ENCODE assay signal across 23 mouse cellular contexts in genomic region chr8:44743353-44743752, GRCm38 (mm10).
DNase-seq lines count a peak whose midpoint lies in the region; ATAC-seq lines count a peak whose summit lies in the region.
"Had no signal": no experiment of that assay in that cellular context is flagged by ENCODE, and none has a peak within 500 bp of the region (broad histone marks: within the 10 kb centered on the region; RNA-seq: fewer than 3 reads in every experiment).

No protein-coding gene starts in this region.

- H3K4me3 ChIP-seq in intestine, embryonic 16.5 days (ENCODE audit: low read length): no peak overlapping the region
- H3K4me3 ChIP-seq in forebrain, embryonic 14.5 days (ENCODE audit: low read depth, low read length): no peak overlapping the region
- H3K4me3 ChIP-seq in hindbrain, embryonic 16.5 days (ENCODE audit: low read length): no peak overlapping the region
- H3K4me3 ChIP-seq: embryonic facial prominence, embryonic 10.5 days; embryonic facial prominence, embryonic 12.5 days; forebrain, embryonic 10.5 days; forebrain, embryonic 12.5 days; forebrain, embryonic 15.5 days had no signal

- H3K4me1 ChIP-seq in intestine, embryonic 16.5 days (ENCODE audit: control insufficient read depth, insufficient read depth, low read length): no peaks in the 10 kb centered on the region
- H3K4me1 ChIP-seq in forebrain, embryonic 14.5 days (ENCODE audit: control insufficient read depth, insufficient read depth, low read length): no peaks in the 10 kb centered on the region; the same call in 1 of the 2 replicates
- H3K4me1 ChIP-seq in hindbrain, embryonic 16.5 days (ENCODE audit: control insufficient read depth, insufficient read depth, low read depth, low read length): no peaks in the 10 kb centered on the region
- H3K4me1 ChIP-seq: embryonic facial prominence, embryonic 10.5 days; embryonic facial prominence, embryonic 12.5 days; forebrain, embryonic 12.5 days had no signal

- no peak overlapping the region for H3K27ac ChIP-seq in intestine, embryonic 16.5 days (ENCODE audit: low read length)
- H3K27ac ChIP-seq in forebrain, embryonic 14.5 days (ENCODE audit: low read depth, low read length): no peak overlapping the region
- H3K27ac ChIP-seq in hindbrain, embryonic 16.5 days (ENCODE audit: low read depth, low read length): no peak overlapping the region
- H3K27ac ChIP-seq: embryonic facial prominence, embryonic 10.5 days; embryonic facial prominence, embryonic 12.5 days; forebrain, embryonic 10.5 days; forebrain, embryonic 12.5 days; forebrain, embryonic 15.5 days had no signal

- no peak overlapping the region for H3K4me2 ChIP-seq in intestine, embryonic 16.5 days (ENCODE audit: low read depth, low read length)
- no peak overlapping the region for H3K4me2 ChIP-seq in forebrain, embryonic 14.5 days (ENCODE audit: low read length)
- no peak overlapping the region for H3K4me2 ChIP-seq in hindbrain, embryonic 16.5 days (ENCODE audit: low read length)
- H3K4me2 ChIP-seq: embryonic facial prominence, embryonic 12.5 days; forebrain, embryonic 12.5 days; forebrain, embryonic 15.5 days had no signal

- no peaks in the 10 kb centered on the region for H3K36me3 ChIP-seq in intestine, embryonic 16.5 days (ENCODE audit: control insufficient read depth, insufficient read depth, low read length)
- H3K36me3 ChIP-seq in forebrain, embryonic 14.5 days (ENCODE audit: control insufficient read depth, insufficient read depth, low read length): no peaks in the 10 kb centered on the region
- H3K36me3 ChIP-seq in hindbrain, embryonic 16.5 days (ENCODE audit: control insufficient read depth, insufficient read depth, low read length): no peaks in the 10 kb centered on the region
- H3K36me3 ChIP-seq: embryonic facial prominence, embryonic 10.5 days; embryonic facial prominence, embryonic 12.5 days; forebrain, embryonic 10.5 days; forebrain, embryonic 12.5 days; forebrain, embryonic 15.5 days had no signal

- no peaks in the 10 kb centered on the region for H3K27me3 ChIP-seq in intestine, embryonic 16.5 days (replicated peaks; ENCODE audit: control insufficient read depth, insufficient read depth, low read length)
- no peaks in the 10 kb centered on the region for H3K27me3 ChIP-seq in forebrain, embryonic 14.5 days (replicated peaks; ENCODE audit: control insufficient read depth, insufficient read depth, low read length)
- H3K27me3 ChIP-seq in hindbrain, embryonic 16.5 days (replicated peaks; ENCODE audit: control insufficient read depth, insufficient read depth, low read length): no peaks in the 10 kb centered on the region
- H3K27me3 ChIP-seq: embryonic facial prominence, embryonic 12.5 days; forebrain, embryonic 12.5 days; forebrain, embryonic 15.5 days; Patski had no signal

- H3K9me3 ChIP-seq in intestine, embryonic 16.5 days (ENCODE audit: control insufficient read depth, low read length): no peaks in the 10 kb centered on the region
- no peaks in the 10 kb centered on the region for H3K9me3 ChIP-seq in forebrain, embryonic 14.5 days (replicated peaks; ENCODE audit: control insufficient read depth, low read length)
- H3K9me3 ChIP-seq in hindbrain, embryonic 16.5 days (ENCODE audit: control insufficient read depth, low read length): no peaks in the 10 kb centered on the region
- H3K9me3 ChIP-seq: embryonic facial prominence, embryonic 10.5 days; embryonic facial prominence, embryonic 12.5 days; forebrain, embryonic 10.5 days; forebrain, embryonic 12.5 days; forebrain, embryonic 15.5 days had no signal

- H3K9ac ChIP-seq in intestine, embryonic 16.5 days (ENCODE audit: low read depth, low read length): no peak overlapping the region
- H3K9ac ChIP-seq in forebrain, embryonic 14.5 days (ENCODE audit: low read length): no peak overlapping the region
- H3K9ac ChIP-seq in hindbrain, embryonic 16.5 days (ENCODE audit: low read depth, low read length): no peak overlapping the region
- H3K9ac ChIP-seq: embryonic facial prominence, embryonic 12.5 days; forebrain, embryonic 12.5 days; forebrain, embryonic 15.5 days had no signal

- 59% methylated on average over 2 of the region's 2 CpGs for WGBS in intestine, embryonic 16.5 days
- 94% methylated on average over 2 of the region's 2 CpGs for WGBS in forebrain, embryonic 14.5 days
- WGBS in hindbrain, embryonic 16.5 days: 91% methylated on average over 2 of the region's 2 CpGs

- DNase-seq in 3134 (ENCODE audit: extremely low read depth, insufficient read length, low spot score) (peak; percentile 6), 3T3-L1 (ENCODE audit: low read depth, low spot score) (peak; percentile 74)
- DNase-seq in fibroblast of lung, adult 2 months (ENCODE audit: low read depth): peak; percentile 19
- DNase-seq in forebrain, embryonic 14.5 days (ENCODE audit: low spot score): no peak
- no peak for DNase-seq in lung, postnatal 4 days
- DNase-seq: adrenal gland, adult 8-10 months; adrenal gland, postnatal 14 days; adrenal gland, postnatal 36 days; cerebellum, adult 11-12 months; cerebellum, adult 2 months; cerebellum, adult 9-10 months; cerebellum, postnatal 10 days; cerebellum, postnatal 25 days had no signal

- peak; percentile 64; the same call in 1 of the 2 replicates for ATAC-seq in intestine, embryonic 16.5 days
- no peak for ATAC-seq in forebrain, embryonic 14.5 days
- ATAC-seq in hindbrain, embryonic 16.5 days: no peak
- no peak for ATAC-seq in granulocyte monocyte progenitor cell, adult 5-6 weeks (replicated peaks; ENCODE audit: poor library complexity, severe bottlenecking)
- ATAC-seq: activated CD4-positive, CD25-positive, alpha-beta regulatory T cell, adult 4 months; forebrain, embryonic 15.5 days; Patski had no signal

Comparison
In these comparisons a context has a peak if more than half of its experiments do, and no peak if none do; other contexts are left out.
1. DNase-seq: peak in 3134 (single experiment), 3T3-L1 (single experiment) and fibroblast of lung, adult 2 months (single experiment); none in forebrain, embryonic 14.5 days (single experiment) and lung, postnatal 4 days (0 of 2).